Mouse (Mus musculus) testis, adult 2 months (tissue): ENCODE results near the gene Paxbp1.

Experiments
- CTCF ChIP-seq: fragments of 200-500 bp; IDR thresholded peaks from 2 replicates; pipeline ENCODE4 v1.5.1; 2012; ENCODE audit warnings: low read depth, mild to moderate bottlenecking, inconsistent platforms, low read length, moderate library complexity; ENCODE audit not compliant: control insufficient read depth, insufficient read depth, insufficient replicate concordance
- POLR2A ChIP-seq: fragments of 200-500 bp; IDR thresholded peaks from 2 replicates; pipeline ENCODE4 v1.6.1; 2012; ENCODE audit warnings: low read depth, mild to moderate bottlenecking, inconsistent platforms, low read length, moderate library complexity; ENCODE audit not compliant: control insufficient read depth

DNA sequence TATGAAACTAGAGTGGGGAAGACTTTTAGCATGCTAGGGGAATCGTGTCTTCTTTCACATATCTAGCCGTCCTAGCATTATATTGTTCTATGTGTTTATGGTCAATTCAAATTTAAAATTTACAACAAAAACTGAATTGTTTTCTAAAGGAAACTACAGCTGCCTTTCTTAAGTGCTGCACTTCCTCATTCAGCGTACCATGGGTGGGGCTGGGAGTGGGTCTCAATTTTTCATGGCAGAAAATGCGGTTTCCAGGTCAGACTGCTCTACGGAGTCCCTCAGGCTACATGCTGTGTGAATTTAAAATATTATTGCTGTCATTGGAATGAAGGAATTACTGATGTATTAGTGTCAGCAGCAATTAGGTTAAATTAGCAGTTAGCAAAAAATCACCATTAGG lies 48.8 kb downstream of the Paxbp1 start:
- TF ChIP-seq CTCF (no peak), POLR2A (no peak)
